Mouse (Mus musculus): ENCODE measurements around the gene Canx.

Gene Canx

DNA sequence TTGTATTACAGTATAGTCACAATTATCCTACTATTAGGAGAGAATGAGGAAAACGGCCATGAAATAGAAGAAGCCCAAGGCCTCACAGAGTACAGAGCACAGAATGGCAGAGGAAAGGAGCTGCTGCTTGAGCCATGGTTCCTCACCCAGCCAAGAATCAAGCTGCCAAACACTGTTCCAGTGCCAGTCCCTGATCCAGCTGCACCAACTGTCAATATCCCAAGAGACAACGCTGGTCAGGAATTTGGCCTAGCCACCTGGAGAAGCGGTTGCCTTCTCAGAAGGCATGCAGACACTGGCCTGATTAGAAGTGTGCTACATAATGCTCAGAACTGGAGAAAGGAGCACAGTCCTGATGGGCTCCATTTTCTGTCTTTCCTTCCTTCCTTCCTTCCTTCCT lies 7.7 kb upstream of the Canx start:
- DNase-seq (ENCODE audit: low read depth), result no peak

DNA sequence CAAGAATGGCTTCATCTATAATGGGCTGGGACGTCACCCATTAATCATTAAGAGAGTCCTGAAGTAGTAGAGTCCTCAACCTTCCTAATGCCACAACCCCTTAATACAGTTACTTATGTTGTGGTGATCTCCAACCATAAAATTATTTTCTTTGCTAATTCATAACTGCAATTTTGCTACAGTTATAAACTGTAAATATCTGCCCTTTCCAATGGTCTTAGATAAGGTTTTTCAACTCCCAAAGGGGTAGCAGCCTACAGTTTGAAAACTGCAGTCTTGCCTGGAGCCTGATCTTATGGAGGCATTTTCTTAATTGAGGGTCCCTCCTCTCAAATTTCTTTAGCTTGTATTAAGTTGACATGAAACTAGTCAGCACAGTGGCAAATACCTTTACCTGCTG lies 3.9 kb upstream of the Canx start:
- no peak for DNase-seq (ENCODE audit: low read depth)

DNA sequence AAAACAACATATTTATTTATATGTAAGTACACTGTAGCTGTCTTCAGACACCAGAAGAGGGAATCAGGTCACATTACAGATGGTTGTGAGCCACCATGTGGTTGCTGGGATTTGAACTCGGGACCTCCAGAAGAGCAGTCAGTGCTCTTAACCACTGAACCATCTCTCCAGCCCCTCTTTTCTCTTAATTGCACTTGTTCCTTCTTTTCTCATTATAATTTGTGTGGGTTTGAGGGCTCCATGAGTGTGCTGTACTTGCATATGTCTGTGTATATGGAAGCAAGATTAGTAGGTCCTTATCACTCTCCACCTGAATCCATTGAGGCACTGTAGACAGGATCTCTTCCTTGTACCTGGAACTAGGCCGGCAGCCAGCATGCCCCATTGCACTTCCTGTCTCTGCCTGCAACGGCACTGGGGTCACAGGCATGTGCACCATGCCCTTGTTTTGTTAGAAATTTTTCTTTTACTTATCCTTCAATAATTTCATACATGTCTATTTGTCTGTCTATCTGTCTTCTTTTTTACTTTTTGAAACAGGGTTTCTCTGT lies 2.7 kb upstream of the Canx start:
- DNase-seq (ENCODE audit: low read depth), result peak; percentile 22

DNA sequence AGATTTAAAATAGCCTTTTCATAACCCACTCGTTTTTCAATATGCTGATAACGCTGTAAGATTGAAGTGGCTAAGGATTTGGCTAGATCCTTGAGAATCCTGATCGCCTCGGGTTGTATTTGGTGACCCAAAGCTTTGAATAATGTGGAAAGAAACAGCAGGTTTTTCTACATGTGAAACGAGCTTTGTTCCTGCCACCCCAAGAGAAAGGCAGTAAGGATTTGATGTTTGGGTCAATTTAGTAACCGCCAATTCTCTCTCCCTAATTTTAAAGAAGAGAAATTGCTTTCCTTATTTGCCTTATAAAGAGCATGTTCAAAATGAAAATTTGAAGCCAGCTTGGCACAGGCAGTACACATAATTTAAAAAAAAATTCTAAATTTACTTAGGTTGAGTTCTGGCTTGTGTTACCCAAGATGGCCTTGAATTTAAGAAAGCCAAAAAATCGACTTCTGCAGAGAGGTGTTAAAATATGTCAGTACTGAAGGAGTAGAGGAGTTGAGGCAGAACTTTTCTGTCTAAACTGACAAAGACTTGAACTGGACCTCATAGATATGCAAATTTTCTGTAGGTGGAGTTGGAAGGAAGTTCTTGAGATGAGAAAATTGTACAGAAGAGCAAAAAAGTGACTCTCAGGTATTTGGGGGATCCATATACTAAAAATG lies 961 bp upstream of the Canx start:
- DNase-seq (ENCODE audit: low read depth), result no peak

DNA sequence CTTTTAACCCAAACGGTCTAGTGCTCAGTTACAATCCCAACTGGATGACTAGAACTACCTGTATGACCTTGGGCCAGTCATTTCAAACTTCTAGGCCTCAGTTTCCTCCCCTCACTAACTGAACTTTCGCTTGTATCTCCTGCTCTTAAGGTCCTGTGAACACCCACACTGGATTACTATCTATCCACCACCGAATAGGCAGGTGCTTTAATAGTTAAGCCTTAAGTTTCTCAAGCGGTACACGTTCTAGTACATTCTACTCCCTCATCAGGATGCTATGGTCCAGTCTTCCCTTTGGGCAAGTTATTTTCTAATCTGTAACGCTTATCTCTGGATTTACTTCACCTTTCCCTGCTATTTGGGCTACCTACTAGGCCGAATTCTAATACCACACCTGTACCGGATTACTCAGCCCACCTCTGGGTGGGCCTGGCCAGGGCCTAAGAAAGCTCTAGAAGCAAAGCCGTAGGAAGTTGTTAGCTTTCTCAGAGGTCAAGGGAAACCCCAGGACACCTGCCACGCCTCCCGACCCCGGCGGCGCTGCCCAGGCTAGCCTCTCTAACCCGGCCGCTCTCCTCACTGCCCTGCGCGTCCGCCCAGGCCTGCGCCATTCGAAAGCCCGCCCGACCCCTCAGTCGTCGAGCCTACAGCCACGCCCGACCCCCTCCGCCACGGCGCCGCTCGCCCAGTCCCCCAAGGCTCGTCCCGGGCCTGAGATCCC lies 562 bp downstream of the Canx start:
- DNase-seq (ENCODE audit: low read depth), result peak; percentile 63

DNA sequence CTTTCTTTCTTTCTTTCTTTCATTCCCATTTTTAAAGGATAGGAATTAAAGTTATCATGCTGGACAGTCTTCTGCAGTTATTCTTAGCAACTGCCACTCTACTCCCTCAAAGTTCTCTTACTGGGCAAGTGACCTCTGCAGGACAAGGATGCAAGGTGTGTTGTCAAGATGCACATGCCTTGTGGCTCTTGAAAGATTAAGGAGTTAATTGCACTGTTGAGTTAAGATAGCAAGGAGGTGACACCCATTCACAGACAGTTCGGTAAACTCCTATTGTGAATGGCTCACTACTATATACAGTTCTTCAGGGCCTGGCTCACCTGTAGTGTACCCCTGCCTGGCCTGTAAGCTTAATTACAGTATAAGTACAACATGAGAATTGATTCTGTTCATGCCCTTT lies 1.6 kb downstream of the Canx start:
- DNase-seq (ENCODE audit: low read depth), result peak; percentile 33

DNA sequence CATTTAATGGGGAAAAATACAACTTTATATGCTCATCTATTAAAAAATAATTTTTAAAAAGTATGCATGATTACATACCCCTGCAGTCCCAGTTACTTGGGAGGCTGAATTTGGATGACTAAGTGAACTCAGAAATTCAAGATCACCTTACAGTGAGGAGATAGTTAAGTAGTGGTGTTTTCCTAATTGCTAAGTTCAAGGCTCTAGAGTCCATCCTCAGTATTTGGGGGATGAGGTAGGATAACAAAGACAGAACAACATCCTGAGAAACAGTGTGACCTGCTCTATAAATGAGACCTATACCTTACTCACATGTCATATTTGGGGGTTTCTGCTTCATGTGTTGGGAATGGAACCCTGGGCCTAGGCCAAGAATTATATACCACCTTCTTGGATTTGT lies 3.1 kb downstream of the Canx start:
- DNase-seq (ENCODE audit: low read depth), result no peak

DNA sequence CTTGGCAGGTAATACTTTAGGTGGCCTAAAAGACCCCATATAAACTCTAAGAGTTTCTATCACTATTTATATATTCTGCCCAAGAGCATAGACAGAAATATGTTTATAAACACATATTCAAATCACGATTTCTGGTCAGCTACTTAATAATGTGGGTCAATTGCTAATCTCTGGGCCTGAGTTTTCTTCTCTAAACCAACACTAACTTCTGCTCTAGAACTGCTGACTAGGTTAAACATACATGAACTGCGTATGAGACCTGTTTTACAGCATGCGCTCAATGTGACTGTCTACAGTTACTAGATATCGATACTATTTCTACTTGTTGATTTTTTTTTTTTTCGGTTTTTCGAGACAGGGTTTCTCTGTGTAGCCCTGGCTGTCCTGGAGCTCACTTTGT lies 4.2 kb downstream of the Canx start:
- no peak for DNase-seq (ENCODE audit: low read depth)

DNA sequence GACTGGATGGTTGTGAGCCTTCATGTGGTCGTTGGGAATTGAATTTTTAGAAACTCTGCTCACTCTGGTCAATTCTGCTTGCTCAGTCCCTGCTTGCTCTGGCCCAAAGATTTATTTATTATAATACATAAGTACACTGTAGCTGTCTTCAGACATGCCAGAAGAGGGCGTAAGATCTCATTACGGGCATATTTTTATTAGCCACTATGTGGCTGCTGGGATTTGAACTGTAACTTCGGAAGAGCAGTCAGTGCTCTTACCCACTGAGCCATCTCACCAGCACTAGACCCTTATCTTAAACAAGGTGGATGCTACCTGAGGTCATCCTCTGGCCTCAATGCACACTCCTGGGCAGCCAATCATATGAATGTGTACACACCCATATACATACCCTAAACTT lies 6.1 kb downstream of the Canx start:
- DNase-seq (ENCODE audit: low read depth), result peak; percentile 21

DNA sequence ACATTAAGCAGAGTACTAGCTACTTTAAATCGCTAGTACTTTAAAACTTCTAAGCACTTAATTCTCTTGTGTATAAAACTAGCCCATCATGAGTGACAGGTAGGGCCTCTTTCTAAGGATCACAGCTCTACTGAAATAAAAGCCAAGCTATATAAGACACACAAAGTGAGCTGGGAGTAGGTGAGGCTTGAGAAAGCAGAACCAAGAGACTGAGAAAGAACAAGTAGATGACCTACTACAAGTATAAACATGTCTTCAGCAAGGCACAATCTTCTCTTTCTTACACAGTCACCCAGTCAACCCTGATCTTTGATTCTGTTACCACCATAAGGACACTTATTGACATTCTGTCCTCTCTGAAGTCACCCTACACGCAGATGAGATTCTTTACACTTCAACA lies 12.7 kb downstream of the Canx start:
- no peak for DNase-seq (ENCODE audit: low read depth)

DNA sequence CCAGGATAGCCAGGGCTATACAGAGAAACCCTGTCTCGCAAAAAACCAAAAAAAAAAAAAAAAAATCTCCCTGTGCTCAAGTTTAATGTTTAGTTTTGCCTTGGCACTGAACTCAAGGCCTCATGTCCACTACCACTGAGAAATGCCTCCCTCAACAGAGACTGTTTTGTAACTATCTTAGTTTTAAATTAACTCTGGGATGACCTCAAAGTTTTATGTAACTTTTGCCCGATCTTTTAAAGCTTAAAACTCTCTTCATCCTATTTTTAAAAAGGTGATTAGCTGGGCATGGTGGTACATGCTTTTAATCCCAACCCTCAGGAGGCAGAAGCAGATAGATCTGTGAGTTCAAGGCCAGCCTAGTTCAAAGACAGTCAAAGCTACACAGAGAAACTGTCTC lies 22.1 kb downstream of the Canx start:
- no peak for DNase-seq (ENCODE audit: low read depth)

DNA sequence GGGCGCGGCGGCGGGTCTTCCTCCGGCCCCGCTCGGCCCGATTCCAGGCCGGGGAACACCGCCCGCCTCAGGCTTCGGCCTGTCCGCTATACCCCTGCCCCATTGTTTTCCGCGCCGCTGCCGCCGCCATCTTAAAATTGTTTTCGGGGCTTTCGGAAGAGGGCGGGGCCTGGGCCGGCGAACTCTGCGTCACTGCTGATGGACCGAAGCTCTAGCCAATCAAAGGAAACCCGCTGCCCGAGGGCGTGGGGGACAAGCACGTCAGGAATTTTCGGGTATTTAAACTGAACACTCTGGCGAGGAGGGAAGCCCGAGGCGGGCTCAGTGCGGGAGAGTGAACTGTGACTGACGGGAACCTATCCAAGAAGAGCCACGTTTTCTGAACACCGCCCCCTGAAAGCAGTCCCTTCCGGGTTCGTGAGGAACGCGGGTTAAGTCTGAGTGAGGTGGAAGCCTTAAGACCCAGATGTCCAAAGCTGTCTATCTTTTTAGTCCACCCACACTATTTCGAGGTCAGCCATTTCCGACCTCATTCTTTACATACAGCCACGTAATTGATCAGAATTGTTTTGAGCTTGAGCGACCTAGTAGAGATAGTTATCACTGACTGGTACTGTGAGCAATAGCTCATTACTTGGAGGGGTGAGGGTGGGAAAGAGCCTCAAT lies 33.1 kb downstream of the Canx start, which contains the start of gene Maml1:
Gene Maml1, minus strand, starts transcription at position 122 of the 666 bp plus-strand sequence.
- DNase-seq (ENCODE audit: low read depth), result peak; percentile 99

DNA sequence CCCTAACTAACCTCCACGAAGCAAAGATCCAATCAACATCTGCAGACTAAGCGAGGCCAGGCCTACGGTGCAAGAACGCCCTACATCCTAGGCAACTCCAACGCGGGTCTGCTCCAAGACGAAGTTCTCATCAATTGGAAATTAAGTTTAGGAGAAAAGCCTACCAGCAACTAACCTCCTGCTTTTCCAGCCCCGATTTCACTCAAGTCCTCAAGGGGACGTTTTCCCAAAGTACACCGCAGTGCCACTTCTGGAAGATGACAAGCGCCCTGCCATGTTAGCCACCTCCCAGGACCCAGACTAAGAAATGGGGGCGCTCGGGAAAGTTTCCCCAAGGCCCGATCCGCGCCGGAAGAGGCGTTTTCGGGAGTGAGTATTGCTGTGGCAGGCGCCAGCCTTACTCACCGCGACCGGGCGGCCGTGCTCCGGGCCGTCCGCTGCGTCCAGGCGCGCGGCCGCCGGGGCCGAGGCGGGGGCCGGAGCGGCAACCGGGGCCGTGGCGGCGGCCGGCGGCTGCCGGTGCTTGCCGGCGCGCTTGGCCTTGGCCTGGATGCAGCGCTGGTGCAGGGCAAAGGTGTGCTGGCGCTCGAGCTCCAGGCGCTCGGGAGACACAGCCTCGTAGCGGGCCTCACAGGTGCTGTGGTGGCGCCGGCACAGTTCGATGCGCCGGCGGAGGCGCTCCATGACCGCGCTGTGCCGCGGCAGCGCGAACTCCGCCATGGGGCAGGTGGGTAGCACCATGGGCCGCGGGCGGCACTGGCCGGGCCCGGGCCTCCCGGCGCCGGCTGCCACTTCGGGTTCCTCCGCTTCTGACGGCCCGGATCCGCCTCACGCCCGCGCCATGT lies 33.9 kb downstream of the Canx start:
- DNase-seq (ENCODE audit: low read depth), result peak; percentile 73

DNA sequence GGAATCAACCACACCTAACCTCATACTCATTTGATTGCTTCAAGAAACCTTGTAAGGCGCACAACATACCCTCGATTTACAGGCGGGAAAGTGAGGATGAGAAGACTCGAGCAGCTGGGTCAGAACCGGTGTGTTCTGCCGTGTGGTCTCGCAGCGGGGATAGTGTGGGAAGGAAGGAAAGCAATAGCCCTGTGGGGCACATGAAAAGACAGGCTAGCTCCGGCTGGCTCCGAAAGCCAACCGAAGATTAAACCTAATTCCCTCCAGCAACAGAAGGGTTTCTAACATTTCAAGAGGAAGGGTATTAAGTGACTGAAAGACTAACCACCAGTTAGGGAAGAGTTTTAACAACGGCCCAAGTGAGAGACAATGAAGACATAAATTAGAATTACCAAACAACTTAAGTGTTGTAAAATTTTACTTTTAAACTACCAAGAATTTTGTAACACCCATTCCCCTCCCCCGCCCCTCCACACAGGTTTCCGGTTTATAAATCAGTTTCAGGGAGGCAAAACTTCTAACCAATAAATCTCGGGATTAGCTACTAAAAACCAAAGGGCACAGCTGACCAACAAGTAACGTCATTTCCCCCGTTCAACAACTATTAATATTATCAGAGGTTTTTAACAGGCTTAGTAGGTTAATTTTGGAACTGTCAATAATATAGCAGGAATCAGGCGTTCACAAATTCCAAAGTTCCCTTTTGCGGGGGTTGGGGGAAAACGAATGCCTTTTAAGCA lies 34.8 kb downstream of the Canx start:
- DNase-seq (ENCODE audit: low read depth), result peak; percentile 67

DNA sequence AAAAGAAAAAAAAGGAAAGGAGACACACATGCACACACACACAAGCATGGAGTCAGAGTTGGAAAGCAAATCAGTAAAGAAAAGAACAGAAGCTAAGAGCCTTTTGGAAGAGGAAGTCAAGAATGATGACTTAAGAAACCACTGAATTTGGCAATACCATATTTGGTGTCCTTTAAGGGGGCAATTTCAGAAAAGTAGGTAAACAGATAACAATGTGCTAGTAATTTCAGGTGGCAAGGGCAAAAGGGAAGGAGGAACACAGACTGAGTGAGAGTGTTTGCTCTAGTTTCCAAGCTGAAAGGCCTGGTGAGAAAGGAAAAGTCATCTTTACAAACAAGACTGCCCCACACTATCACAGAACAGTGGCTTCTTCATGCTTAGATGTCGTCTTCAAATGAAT lies 39.0 kb downstream of the Canx start:
- peak; percentile 47 for DNase-seq (ENCODE audit: low read depth)

DNA sequence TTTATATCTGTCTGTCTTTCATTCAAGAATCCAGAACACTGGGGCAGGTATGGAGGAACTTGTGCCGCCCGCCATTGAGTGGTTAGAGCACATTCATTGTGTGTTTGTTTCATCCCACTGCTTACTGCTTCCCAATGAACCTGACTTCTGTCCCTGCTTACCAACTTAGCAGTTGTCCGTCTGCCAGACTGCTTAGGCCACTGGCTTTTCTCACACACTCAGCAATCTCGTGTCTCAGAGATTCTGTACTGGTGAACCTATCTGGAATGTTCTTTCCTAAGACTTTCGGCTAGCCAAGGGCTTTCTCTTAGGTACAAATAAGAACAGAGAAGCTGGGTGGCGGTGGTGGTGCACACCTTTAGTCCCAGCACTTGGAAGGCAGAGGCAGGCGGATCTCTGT lies 39.8 kb downstream of the Canx start:
- DNase-seq (ENCODE audit: low read depth), result no peak

DNA sequence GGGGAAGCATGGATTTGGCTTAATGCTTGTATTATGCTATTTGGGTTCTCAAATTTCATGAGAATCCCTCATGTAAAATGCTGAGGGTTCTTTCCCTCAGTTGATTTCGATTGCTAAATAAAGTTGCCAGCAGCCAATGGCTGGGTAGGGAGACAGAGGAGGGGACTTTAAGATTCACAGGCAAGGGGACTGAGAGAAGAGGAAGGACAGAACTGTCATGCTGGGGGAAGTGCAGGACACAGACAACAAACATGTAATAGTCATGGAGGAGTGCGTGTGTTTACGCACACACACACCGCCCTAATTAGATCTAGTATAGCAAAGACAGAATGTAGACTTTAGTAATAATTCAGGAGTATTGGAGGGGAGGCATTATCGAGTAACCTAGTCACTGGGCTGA lies 40.2 kb downstream of the Canx start:
- DNase-seq (ENCODE audit: low read depth), result no peak

DNA sequence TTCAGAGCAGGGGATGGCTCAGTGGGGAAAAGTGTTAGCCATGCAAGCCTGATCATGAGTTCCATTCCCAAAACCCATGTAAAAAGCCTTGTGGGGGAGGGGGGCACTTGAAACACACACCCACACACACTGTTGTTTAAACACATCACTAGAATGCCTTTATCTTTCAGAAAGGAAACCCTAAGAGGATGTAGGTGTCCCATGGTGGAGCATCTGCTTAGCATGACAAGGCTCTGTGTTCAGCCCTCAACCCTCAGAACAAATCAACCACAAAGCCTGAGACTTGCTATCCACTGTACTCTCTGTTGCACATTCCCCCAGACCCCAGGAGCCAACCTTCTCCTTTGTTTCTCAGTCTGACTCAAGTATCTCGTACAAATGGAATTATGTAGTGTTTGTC lies 45.4 kb downstream of the Canx start:
- no peak for DNase-seq (ENCODE audit: low read depth)

DNA sequence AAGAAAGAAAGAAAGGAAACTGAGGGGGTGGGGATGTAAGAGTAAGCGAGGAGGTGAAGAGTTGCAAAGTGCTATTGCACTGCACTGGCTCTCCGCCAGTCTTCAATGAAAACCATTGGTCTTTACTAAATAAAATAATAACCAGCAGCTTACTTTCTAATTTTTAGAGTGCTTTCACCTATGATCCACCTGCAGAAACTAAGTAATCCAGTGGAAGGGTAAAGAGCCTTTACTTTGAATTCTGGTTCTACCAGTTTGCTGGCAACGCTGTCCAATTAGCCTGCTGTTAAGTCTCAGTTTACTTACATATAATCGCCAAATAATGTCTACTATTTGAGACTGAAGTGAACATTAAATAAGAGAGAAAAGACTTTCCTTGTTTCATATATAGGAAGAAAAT lies 46.5 kb downstream of the Canx start:
- no peak for DNase-seq (ENCODE audit: low read depth)

DNA sequence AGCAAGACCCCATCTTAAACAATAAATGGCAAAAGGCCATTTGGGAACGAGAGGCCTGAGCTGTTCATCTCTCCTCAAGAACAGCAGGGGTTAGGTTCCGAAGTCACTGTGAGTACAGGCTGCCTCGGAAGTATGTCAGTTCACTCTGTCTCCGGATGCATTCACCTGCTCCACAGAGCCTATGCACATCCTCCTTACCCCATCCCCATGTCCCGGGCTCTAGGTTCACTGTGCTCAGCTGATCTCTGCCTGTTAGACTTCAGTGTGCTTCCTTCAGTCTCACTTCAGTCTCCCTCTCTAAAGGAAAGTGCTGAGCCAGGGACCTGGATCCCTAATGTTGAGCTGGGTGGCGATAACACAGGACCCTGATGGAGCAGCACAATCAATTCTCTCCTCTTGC lies 47.8 kb downstream of the Canx start:
- DNase-seq (ENCODE audit: low read depth), result no peak

DNA sequence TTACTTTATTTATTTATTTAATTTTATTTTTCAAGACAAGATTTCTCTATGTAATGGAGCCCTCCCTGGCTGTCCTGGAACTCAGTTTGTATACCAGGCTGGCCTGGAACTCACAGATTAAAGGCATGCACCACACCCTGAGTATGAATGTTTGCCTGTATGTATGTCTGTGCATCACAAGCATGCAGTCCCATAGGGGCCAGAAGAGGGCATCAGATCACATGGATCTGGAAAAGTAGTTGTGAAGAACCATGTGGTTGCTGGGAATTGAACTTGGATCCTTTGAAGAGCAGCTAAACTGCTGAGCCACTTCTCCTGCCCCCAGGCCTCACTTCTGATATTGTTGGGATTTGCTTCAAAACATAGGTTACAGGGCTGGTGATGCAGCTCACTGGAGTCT lies 48.4 kb downstream of the Canx start:
- no peak for DNase-seq (ENCODE audit: low read depth)
